Mouse (Mus musculus): ENCODE measurements around the gene Stom. TPM values are rescaled to one million over a fixed set of nuclear protein-coding genes. Genes with fewer than 3 reads are reported as not detected.

Stom gene
- polyA plus RNA-seq, 1 experiment from 2014 or later: 40.4 TPM

DNA sequence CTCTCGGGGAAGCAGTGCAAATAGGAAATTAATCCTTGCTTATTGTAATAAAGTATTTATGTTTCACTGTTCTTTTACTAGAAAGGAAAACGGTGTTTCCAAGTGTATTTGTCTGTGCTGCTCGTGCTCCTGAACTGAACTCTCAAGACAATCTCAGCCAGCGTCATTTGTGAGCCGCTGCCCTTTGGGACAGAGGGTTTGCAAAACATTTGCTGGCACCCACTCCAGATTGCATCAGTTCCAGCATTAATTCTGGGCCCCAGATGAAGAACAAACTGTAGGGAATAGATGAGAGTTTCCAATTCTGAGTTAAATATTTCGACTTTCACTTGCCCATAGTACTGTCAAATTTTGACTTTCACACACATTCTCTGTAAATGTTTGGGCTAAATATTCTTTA is 1.9 kb upstream of the Stom start:
- WGBS: 63% methylated on average over 6 of the region's 6 CpGs
- Histone ChIP-seq H3K9ac (replicated peaks; ENCODE audit: low read length) (no peak overlapping the region), H3K9me3 (ENCODE audit: low read length) (no peaks in the 10 kb centered on the region), H3K4me3 (ENCODE audit: low read length) (no peak overlapping the region), H3K4me1 (ENCODE audit: insufficient read depth, low read length) (peaks cover 19% of the 10 kb centered on the region), H3K36me3 (ENCODE audit: insufficient read depth, low read length) (no peaks in the 10 kb centered on the region), H3K27me3 (ENCODE audit: insufficient read depth, low read length) (no peaks in the 10 kb centered on the region), H3K27ac (ENCODE audit: low read length) (0 out of 2 replicates have a peak overlapping the region, but pooled peaks have one; percentile 2), H3K4me2 (replicated peaks; ENCODE audit: low read depth, low read length) (no peak overlapping the region)
- no peak for ATAC-seq (ENCODE audit: low FRiP score, low TSS enrichment)

DNA sequence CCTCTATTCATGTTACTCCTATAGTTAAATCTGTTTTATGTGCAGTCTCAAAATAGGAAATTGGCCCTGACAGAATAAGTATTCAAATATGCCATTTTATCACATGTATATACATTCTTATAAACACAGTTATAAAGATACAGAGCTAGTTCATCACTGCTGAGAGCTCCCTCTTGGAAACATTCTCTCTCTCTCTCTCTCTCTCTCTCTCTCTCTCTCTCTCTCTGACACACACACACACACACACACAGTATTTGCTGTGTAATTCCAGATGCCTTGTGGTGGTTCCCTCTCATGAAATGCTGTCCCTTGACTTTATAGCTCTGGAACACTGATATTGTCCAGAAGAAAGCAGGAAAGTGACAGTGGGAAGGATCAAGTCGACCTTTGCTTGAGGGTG is 1.3 kb upstream of the Stom start:
- Histone ChIP-seq H3K27me3 (ENCODE audit: insufficient read depth, low read length) (no peaks in the 10 kb centered on the region), H3K4me2 (replicated peaks; ENCODE audit: low read depth, low read length) (no peak overlapping the region), H3K27ac (ENCODE audit: low read length) (0 out of 2 replicates have a peak overlapping the region, but pooled peaks have one; percentile 2), H3K9ac (replicated peaks; ENCODE audit: low read length) (no peak overlapping the region), H3K36me3 (ENCODE audit: insufficient read depth, low read length) (no peaks in the 10 kb centered on the region), H3K9me3 (ENCODE audit: low read length) (no peaks in the 10 kb centered on the region), H3K4me3 (ENCODE audit: low read length) (no peak overlapping the region), H3K4me1 (ENCODE audit: insufficient read depth, low read length) (peaks cover 19% of the 10 kb centered on the region)
- WGBS: 49% methylated on average over 1 of the region's 1 CpGs
- ATAC-seq (ENCODE audit: low FRiP score, low TSS enrichment): no peak

DNA sequence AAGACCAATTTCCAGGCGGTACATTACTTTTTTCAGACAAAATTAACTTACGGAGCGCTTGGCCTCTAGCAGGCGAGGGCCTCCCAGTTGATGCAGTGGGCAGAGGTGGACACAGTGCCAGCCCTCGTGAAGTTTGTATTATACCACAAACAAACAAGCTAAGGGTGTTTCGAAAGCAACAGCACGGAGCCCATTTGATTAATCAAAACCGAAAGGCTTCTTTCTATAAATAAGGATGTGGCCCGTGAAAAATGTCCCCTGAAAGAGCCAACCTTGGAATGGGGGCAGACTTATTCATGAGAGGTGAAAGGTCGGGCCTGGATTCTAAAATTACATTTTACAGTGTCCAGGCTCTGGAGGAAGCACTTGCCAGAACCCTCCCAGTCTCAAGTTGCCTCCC is 643 bp upstream of the Stom start:
- ATAC-seq (ENCODE audit: low FRiP score, low TSS enrichment): no peak
- peaks cover 19% of the 10 kb centered on the region for H3K4me1 ChIP-seq (ENCODE audit: insufficient read depth, low read length)
- H3K27me3 ChIP-seq (ENCODE audit: insufficient read depth, low read length): no peaks in the 10 kb centered on the region
- WGBS: 47% methylated on average over 10 of the region's 10 CpGs
- H3K27ac ChIP-seq (ENCODE audit: low read length): peak overlapping the region; percentile 85
- H3K9ac ChIP-seq (replicated peaks; ENCODE audit: low read length): peak overlapping the region; percentile 55
- H3K36me3 ChIP-seq (ENCODE audit: insufficient read depth, low read length): no peaks in the 10 kb centered on the region
- H3K4me2 ChIP-seq (replicated peaks; ENCODE audit: low read depth, low read length): peak overlapping the region; percentile 97
- H3K4me3 ChIP-seq (ENCODE audit: low read length): peak overlapping the region; percentile 77
- no peaks in the 10 kb centered on the region for H3K9me3 ChIP-seq (ENCODE audit: low read length)

DNA sequence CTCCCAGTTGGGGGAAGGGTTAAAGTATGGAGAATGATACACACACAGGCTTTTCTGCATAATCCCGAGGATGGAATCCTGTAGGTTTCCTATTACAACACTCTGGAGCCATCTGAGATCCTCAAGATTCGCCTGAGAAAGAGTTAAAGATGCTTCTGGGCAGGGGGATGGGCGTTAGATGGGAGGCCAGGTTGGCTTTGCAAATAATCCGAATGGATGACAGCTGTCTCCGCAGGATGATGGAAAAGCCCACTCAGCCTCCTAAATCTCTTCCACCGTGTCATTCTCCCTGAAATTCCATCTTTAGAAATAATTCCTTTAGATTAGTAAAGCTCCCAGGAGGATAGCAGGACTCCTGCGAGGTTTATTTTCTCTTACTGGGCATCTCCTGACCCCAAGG is 1.2 kb downstream of the Stom start:
- ATAC-seq (ENCODE audit: low FRiP score, low TSS enrichment): no peak
- 9% methylated on average over 7 of the region's 7 CpGs for WGBS
- Histone ChIP-seq H3K36me3 (ENCODE audit: insufficient read depth, low read length) (no peaks in the 10 kb centered on the region), H3K4me1 (ENCODE audit: insufficient read depth, low read length) (peaks cover 19% of the 10 kb centered on the region), H3K9me3 (ENCODE audit: low read length) (no peaks in the 10 kb centered on the region), H3K27me3 (ENCODE audit: insufficient read depth, low read length) (no peaks in the 10 kb centered on the region), H3K4me2 (replicated peaks; ENCODE audit: low read depth, low read length) (peak overlapping the region; percentile 97), H3K9ac (replicated peaks; ENCODE audit: low read length) (peak overlapping the region; percentile 81), H3K27ac (ENCODE audit: low read length) (no peak overlapping the region), H3K4me3 (ENCODE audit: low read length) (peak overlapping the region; percentile 77)

DNA sequence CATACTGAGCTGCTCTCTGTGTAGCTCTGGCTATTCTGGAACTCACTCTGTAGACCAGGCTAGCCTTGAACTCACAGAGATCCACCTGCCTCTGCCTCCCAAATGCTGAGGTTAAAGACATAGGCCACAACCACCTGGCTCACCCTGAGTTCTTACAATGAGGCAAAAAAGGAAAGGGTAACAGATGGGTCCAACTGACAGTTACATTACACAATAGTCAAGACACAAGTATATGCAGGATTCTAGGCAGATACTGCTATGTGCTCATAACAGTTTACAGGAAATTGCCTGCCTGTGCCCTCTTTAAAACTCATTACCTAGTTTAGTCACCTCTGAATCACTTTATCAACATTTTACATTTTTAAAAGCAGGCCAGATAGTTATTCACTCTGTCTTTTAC is 3.1 kb downstream of the Stom start:
- no peak overlapping the region for H3K27ac ChIP-seq (ENCODE audit: low read length)
- no peak for ATAC-seq (ENCODE audit: low FRiP score, low TSS enrichment)
- H3K27me3 ChIP-seq (ENCODE audit: insufficient read depth, low read length): no peaks in the 10 kb centered on the region
- H3K36me3 ChIP-seq (ENCODE audit: insufficient read depth, low read length): no peaks in the 10 kb centered on the region
- H3K4me3 ChIP-seq (ENCODE audit: low read length): no peak overlapping the region
- H3K4me1 ChIP-seq (ENCODE audit: insufficient read depth, low read length): peaks cover 19% of the 10 kb centered on the region
- H3K9me3 ChIP-seq (ENCODE audit: low read length): no peaks in the 10 kb centered on the region
- H3K9ac ChIP-seq (replicated peaks; ENCODE audit: low read length): no peak overlapping the region
- H3K4me2 ChIP-seq (replicated peaks; ENCODE audit: low read depth, low read length): no peak overlapping the region

DNA sequence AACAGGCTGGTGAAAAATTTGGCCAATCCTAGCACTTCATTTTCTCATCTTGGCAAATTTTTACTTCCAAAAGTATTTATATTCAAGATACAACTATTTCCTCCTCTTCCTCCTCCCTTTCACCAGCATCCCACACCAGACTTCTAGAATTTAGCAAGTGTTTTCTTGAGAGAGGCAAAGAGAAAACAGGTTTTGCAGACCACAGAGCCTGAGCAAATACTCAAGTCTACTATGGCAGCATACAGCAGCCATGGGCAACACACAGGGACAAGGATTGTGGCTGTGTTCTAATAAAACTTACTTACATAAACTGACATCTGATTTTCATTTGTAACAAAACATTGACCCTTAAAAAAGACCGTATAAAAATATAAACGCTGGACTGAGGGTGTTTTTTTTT is 5.6 kb downstream of the Stom start:
- no peak for ATAC-seq (ENCODE audit: low FRiP score, low TSS enrichment)
- Histone ChIP-seq H3K27me3 (ENCODE audit: insufficient read depth, low read length) (no peaks in the 10 kb centered on the region), H3K4me2 (replicated peaks; ENCODE audit: low read depth, low read length) (no peak overlapping the region), H3K9me3 (ENCODE audit: low read length) (no peaks in the 10 kb centered on the region), H3K9ac (replicated peaks; ENCODE audit: low read length) (no peak overlapping the region), H3K27ac (ENCODE audit: low read length) (no peak overlapping the region), H3K4me3 (ENCODE audit: low read length) (no peak overlapping the region), H3K36me3 (ENCODE audit: insufficient read depth, low read length) (no peaks in the 10 kb centered on the region), H3K4me1 (ENCODE audit: insufficient read depth, low read length) (peaks cover 11% of the 10 kb centered on the region; the same call in 1 of the 2 replicates)
- WGBS: 80% methylated on average over 2 of the region's 2 CpGs

DNA sequence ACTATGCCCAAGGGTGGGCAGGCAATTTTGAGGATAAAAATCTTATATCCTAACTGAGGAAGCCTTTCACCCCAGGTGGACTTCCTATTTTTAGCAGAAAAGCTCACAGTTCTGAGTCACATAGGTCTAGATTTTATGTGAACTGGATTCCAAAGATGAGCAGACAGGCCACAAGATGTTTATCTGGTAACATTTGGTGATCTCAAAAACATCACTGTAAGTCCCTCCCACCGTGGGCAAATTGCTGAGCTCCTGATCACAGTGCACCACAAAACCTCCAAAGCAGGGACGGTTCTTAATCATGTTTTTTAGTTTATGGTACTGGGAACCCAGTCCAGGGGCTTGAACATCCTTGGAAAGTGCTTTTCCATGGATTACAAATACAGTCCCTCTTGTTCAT is 7.7 kb downstream of the Stom start:
- WGBS: 88% methylated on average over 2 of the region's 2 CpGs
- Histone ChIP-seq H3K27ac (ENCODE audit: low read length) (no peak overlapping the region), H3K9me3 (ENCODE audit: low read length) (no peaks in the 10 kb centered on the region), H3K36me3 (ENCODE audit: insufficient read depth, low read length) (no peaks in the 10 kb centered on the region), H3K4me1 (ENCODE audit: insufficient read depth, low read length) (no peaks in the 10 kb centered on the region), H3K4me2 (replicated peaks; ENCODE audit: low read depth, low read length) (no peak overlapping the region), H3K27me3 (ENCODE audit: insufficient read depth, low read length) (no peaks in the 10 kb centered on the region), H3K4me3 (ENCODE audit: low read length) (no peak overlapping the region), H3K9ac (replicated peaks; ENCODE audit: low read length) (no peak overlapping the region)
- no peak for ATAC-seq (ENCODE audit: low FRiP score, low TSS enrichment)

DNA sequence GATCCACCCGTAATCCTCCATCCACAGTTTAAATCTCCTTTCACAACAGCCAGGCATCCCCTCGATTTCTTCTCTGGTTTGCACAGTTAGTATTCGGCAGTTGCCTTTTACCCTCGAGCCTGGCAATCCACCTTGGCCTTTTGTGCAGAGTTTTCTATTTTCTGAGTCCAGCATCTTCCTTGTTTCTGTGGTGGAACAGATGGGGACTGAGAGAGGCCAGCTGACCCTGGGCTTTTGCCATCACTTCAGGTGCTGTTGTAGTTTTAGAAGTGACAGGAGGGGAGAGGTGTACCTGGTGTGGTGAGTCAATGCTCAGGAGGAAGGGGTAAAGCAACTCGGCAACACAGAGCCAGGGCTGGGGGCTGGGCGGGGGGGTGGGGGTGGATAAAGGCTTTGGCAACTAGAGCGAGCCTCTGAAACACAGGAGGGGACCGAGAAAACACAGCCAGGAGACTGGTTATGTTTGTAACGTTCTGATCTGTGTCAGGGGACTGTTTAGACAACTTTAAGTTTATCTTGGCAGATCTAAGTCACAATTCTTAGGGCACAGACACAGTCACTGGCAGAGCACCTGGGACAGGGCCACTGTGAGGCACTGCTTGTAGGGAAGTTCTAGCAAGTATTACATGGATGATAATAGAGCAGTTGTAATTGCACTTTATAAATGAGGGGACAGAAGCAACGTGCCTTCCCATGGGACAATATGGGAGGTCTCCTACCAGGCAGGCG is 8.5 kb downstream of the Stom start:
- no peak overlapping the region for H3K9ac ChIP-seq (replicated peaks; ENCODE audit: low read length)
- no peaks in the 10 kb centered on the region for H3K4me1 ChIP-seq (ENCODE audit: insufficient read depth, low read length)
- H3K27ac ChIP-seq (ENCODE audit: low read length): no peak overlapping the region
- no peaks in the 10 kb centered on the region for H3K27me3 ChIP-seq (ENCODE audit: insufficient read depth, low read length)
- H3K9me3 ChIP-seq (ENCODE audit: low read length): no peaks in the 10 kb centered on the region
- WGBS: 49% methylated on average over 11 of the region's 11 CpGs
- ATAC-seq (ENCODE audit: low FRiP score, low TSS enrichment): no peak
- no peak overlapping the region for H3K4me3 ChIP-seq (ENCODE audit: low read length)
- no peaks in the 10 kb centered on the region for H3K36me3 ChIP-seq (ENCODE audit: insufficient read depth, low read length)
- H3K4me2 ChIP-seq (replicated peaks; ENCODE audit: low read depth, low read length): no peak overlapping the region

DNA sequence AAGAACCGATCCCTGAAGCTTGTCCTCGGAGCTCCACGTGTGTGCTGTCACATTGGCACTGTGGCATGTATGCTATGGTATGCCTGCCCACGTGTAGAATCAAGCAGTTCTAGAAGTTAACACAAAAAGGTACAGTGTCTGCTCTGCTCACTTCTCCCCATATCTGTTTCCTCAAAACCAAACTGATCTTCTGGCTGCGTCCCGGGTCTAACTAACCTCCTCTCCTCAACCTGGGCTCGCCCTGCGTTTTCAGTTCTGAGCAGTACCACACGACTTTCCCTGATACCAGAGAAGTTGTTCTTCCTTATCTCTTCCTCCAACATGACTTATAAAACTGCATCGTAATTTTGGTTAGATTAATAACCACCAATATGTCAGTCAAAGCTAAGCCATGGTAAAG is 9.2 kb downstream of the Stom start:
- no peaks in the 10 kb centered on the region for H3K36me3 ChIP-seq (ENCODE audit: insufficient read depth, low read length)
- no peak overlapping the region for H3K4me3 ChIP-seq (ENCODE audit: low read length)
- WGBS: 63% methylated on average over 10 of the region's 10 CpGs
- no peaks in the 10 kb centered on the region for H3K9me3 ChIP-seq (ENCODE audit: low read length)
- H3K9ac ChIP-seq (replicated peaks; ENCODE audit: low read length): no peak overlapping the region
- no peaks in the 10 kb centered on the region for H3K4me1 ChIP-seq (ENCODE audit: insufficient read depth, low read length)
- no peak for ATAC-seq (ENCODE audit: low FRiP score, low TSS enrichment)
- peak overlapping the region; percentile 26; the same call in 1 of the 2 replicates for H3K4me2 ChIP-seq (replicated peaks; ENCODE audit: low read depth, low read length)
- peak overlapping the region; percentile 56; the same call in 1 of the 2 replicates for H3K27ac ChIP-seq (ENCODE audit: low read length)
- H3K27me3 ChIP-seq (ENCODE audit: insufficient read depth, low read length): no peaks in the 10 kb centered on the region

DNA sequence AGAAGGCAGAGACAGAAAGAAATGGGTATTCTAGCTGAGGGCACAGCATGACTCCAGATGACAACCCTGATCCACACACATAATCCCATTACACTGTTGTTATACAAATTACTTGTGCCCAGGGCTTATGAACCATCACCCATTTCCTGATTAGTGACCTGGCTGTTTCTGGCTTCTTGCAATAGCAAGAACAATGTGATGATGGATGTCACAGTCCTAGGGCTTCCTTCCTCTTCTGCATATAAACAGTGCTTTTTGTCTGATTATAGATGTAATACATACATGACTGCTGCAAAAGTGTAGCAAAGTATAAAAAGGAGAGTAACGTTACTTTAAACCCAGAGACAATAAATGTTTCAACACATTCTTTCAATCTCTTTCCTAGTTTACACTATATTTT is 9.8 kb downstream of the Stom start:
- no peak overlapping the region for H3K4me2 ChIP-seq (replicated peaks; ENCODE audit: low read depth, low read length)
- H3K9ac ChIP-seq (replicated peaks; ENCODE audit: low read length): no peak overlapping the region
- 64% methylated on average over 1 of the region's 1 CpGs for WGBS
- no peak for ATAC-seq (ENCODE audit: low FRiP score, low TSS enrichment)
- H3K4me1 ChIP-seq (ENCODE audit: insufficient read depth, low read length): no peaks in the 10 kb centered on the region
- H3K9me3 ChIP-seq (ENCODE audit: low read length): no peaks in the 10 kb centered on the region
- H3K36me3 ChIP-seq (ENCODE audit: insufficient read depth, low read length): no peaks in the 10 kb centered on the region
- H3K27ac ChIP-seq (ENCODE audit: low read length): 0 out of 2 replicates have a peak overlapping the region, but pooled peaks have one; percentile 1
- H3K27me3 ChIP-seq (ENCODE audit: insufficient read depth, low read length): no peaks in the 10 kb centered on the region
- H3K4me3 ChIP-seq (ENCODE audit: low read length): no peak overlapping the region
